Mouse (Mus musculus) liver, postnatal 0 days (tissue): ENCODE data around the gene Crnkl1. TPM values are rescaled to one million over a fixed set of nuclear protein-coding genes. Genes with fewer than 3 reads are reported as not detected.

ENCODE experiments used
- ATAC-seq: fragments of 200-750 bp; cut with Nextera tagmentation; 2 replicates; pipeline ENCODE4 v1.8.0; 2017; ENCODE audit warnings: mild to moderate bottlenecking, moderate library complexity
- DNase-seq: peaks from one replicate; pipeline ENCODE4 v3.0.0-alpha.2; 2016
- H3K27ac ChIP-seq: fragments of 300-500 bp; sonication (generic); 2 replicates; pipeline ENCODE4 v1.5.1; 2014; ENCODE audit warnings: antibody characterized with exemption, moderate library complexity, mild to moderate bottlenecking, low read depth
- H3K27me3 ChIP-seq: fragments of 300-500 bp; sonication (generic); 2 replicates; pipeline ENCODE4 v1.6.1; 2014; ENCODE audit warnings: low read length, control low read depth, mixed read lengths; ENCODE audit not compliant: insufficient read depth
- H3K36me3 ChIP-seq: fragments of 300-500 bp; sonication (generic); replicated peaks from 2 replicates; pipeline ENCODE4 v1.6.1; 2014; ENCODE audit warnings: mild to moderate bottlenecking, control low read depth, low read length, moderate library complexity, mixed read lengths; ENCODE audit not compliant: insufficient read depth
- H3K4me1 ChIP-seq: fragments of 300-500 bp; sonication (generic); 2 replicates; pipeline ENCODE4 v1.6.1; 2014; ENCODE audit warnings: antibody characterized with exemption, mild to moderate bottlenecking, control low read depth; ENCODE audit not compliant: insufficient read depth
- H3K4me2 ChIP-seq: fragments of 300-500 bp; sonication (generic); 2 replicates; pipeline ENCODE4 v1.6.1; 2014; ENCODE audit warnings: low read depth, mild to moderate bottlenecking, low read length, moderate library complexity, mixed read lengths
- H3K4me3 ChIP-seq: fragments of 300-500 bp; sonication (generic); 2 replicates; pipeline ENCODE4 v1.5.1; 2014; ENCODE audit warnings: low read depth, low read length
- H3K9ac ChIP-seq: fragments of 300-500 bp; sonication (generic); replicated peaks from 2 replicates; pipeline ENCODE4 v1.6.1; 2014; ENCODE audit warnings: mild to moderate bottlenecking, moderate library complexity
- H3K9me3 ChIP-seq: fragments of 300-500 bp; sonication (generic); 2 replicates; pipeline ENCODE4 v1.6.1; 2016; ENCODE audit warnings: mild to moderate bottlenecking, control low read depth, low read length, mixed read lengths
- CTCF ChIP-seq: sonication (generic); IDR thresholded peaks from 2 replicates; pipeline ENCODE4 v1.5.1; 2016; ENCODE audit warnings: antibody characterized with exemption, low read depth
- EP300 ChIP-seq: IDR thresholded peaks from 2 replicates; pipeline ENCODE4 v1.6.1; 2016; ENCODE audit warnings: antibody characterized with exemption, low read depth, mild to moderate bottlenecking
- WGBS: fragments of 180-500 bp; shearing (Covaris S2); extraction: QIAGEN DNeasy Blood & Tissue Kit; methylation state at CpG from one replicate; pipeline ENCODE4 v1.1.7; 2014; ENCODE audit not compliant: insufficient replicate concordance; 5-methylcytosine and 5-hydroxymethylcytosine counted together
- polyA plus RNA-seq: library from polyadenylated mRNA; unstranded; fragments of >200 nt; fragmentation: Nextera tagmentation; extraction: Ambion mirVana; gene quantifications from 2 replicates; pipeline ENCODE4 v1.2.1, GENCODE M21; 2015

The Crnkl1 gene
- polyA plus RNA-seq, 1 experiment from 2014 or later = 10.7 TPM

DNA sequence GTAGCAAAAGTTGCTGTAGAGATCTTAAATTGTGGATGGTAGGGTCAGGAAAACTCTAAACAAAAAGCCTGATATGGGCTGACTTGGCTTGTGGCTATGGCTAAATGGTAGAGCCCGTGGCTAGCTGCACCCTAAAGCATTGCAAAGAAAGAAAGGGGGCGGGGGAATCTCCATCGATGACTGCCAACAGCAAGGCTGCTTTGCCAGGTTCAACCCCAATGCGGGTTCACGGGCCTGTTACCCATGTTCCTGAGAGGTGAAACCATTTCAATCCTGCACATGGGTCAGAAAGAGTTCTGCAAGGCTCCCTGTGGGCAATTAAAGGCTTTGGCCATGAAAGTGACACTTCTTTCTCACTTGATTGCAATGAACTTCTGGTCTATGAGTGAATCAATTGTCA is 52.9 kb downstream of the Crnkl1 start:
- Histone ChIP-seq H3K36me3 (peaks cover 36% of the 10 kb centered on the region), H3K4me1 (no peaks in the 10 kb centered on the region), H3K9ac (no peak overlapping the region), H3K27ac (no peak overlapping the region), H3K4me2 (no peak overlapping the region), H3K27me3 (no peaks in the 10 kb centered on the region), H3K9me3 (no peaks in the 10 kb centered on the region), H3K4me3 (no peak overlapping the region)
- ATAC-seq (no peak), DNase-seq (no peak)
- TF ChIP-seq EP300 (no peak), CTCF (no peak)
- 71% methylated on average over 5 of the region's 5 CpGs for WGBS

DNA sequence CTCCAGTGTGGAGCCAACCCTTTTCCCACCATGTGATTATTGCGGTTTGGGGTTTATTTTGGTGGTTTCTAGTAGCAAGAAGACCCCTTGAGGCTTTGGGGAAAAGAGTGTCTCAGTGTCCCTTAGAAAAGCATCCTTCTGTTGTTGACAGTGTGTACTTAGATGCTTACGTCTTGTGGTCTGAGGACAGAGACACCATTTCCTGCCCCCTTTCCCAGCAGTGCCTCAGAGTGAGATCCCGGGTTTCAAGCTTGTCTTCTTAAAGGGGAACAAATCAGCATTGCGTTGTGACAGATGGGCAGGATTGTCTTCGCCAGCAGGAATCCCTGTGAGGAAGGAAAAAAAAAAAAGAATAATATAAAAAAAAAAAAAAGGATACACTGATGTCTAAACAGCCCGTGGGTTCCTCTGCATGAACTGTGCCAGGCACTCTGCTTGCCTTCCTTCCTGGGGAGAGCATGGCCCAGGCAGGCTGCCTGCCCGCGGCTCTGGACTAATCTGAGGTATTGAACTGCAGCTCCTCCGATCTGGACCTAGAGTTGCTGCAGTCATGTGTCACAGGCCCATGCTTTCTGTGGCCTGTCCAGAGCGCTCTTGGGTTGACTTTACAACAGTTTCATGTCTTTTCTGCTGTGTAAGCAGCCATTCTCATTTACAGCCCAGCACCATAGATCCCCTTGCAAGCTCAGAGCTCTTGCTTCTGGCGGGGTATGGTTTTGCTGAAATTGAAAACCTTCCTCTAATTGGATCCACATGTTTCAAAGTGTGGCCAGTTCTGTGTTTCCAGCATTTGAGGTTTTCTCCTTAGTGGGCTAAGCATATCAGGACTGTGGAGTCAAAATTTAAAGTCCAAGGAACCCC is 53.7 kb downstream of the Crnkl1 start:
- no peaks in the 10 kb centered on the region for H3K27me3 ChIP-seq
- H3K4me3 ChIP-seq = no peak overlapping the region
- H3K36me3 ChIP-seq = peaks cover 40% of the 10 kb centered on the region
- no peak for TF ChIP-seq CTCF
- TF ChIP-seq EP300 = no peak
- ATAC-seq = peak; percentile 30; the same call in 1 of the 2 replicates
- peak overlapping the region; percentile 29; the same call in 1 of the 2 replicates for H3K27ac ChIP-seq
- 52% methylated on average over 11 of the region's 11 CpGs for WGBS
- H3K4me1 ChIP-seq = no peaks in the 10 kb centered on the region
- H3K9ac ChIP-seq = no peak overlapping the region
- H3K4me2 ChIP-seq = no peak overlapping the region
- no peaks in the 10 kb centered on the region for H3K9me3 ChIP-seq
- no peak for DNase-seq

GRCm38 (mm10) chr2:145877191-145877590 is 57.6 kb downstream of the Crnkl1 start:
- Histone ChIP-seq H3K4me1 (no peaks in the 10 kb centered on the region; the same call in 1 of the 2 replicates), H3K9me3 (no peaks in the 10 kb centered on the region)
- WGBS = 82% methylated on average over 3 of the region's 3 CpGs

GRCm38 (mm10) chr2:145874879-145875482 is 59.8 kb downstream of the Crnkl1 start:
- no peak overlapping the region for H3K4me2 ChIP-seq
- ATAC-seq = no peak
- H3K27ac ChIP-seq = no peak overlapping the region
- H3K4me3 ChIP-seq = no peak overlapping the region
- no peaks in the 10 kb centered on the region for H3K27me3 ChIP-seq
- H3K9me3 ChIP-seq = no peaks in the 10 kb centered on the region
- peaks cover 20% of the 10 kb centered on the region for H3K36me3 ChIP-seq
- no peak overlapping the region for H3K9ac ChIP-seq
- 56% methylated on average over 3 of the region's 3 CpGs for whole genome bisulfite sequencing
- TF ChIP-seq CTCF = no peak
- no peak for TF ChIP-seq EP300
- H3K4me1 ChIP-seq = no peaks in the 10 kb centered on the region; the same call in 1 of the 2 replicates
- DNase-seq = no peak

More at GRCm38 (mm10) chr2:145877191-145877590, 57.6 kb downstream of the Crnkl1 start:
- DNase-seq (no peak), ATAC-seq (no peak)
- Histone ChIP-seq H3K27ac (no peak overlapping the region), H3K27me3 (no peaks in the 10 kb centered on the region), H3K9ac (no peak overlapping the region), H3K4me2 (no peak overlapping the region), H3K4me3 (no peak overlapping the region), H3K36me3 (peaks cover 27% of the 10 kb centered on the region)
- TF ChIP-seq CTCF (no peak), EP300 (no peak)

DNA sequence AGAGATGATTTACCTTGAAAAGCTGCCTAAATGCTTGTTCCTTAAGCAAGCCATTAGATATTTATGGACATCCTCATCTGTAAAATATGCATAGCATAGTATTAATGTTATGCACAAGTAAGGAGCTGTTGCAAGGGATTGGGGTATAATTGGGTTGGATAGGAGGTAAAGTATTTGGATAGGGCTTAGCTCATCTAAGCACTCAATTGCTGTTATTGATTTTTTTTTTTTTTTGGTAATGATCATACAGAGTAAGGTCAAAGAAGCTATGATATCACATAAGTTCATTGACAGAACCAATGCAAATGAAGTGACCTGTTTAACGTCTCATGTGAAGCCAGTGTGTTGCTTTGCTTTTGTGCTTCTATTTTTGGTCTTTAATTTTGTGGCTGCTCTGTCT is 60.9 kb downstream of the Crnkl1 start:
- no peak overlapping the region for H3K4me3 ChIP-seq
- H3K4me1 ChIP-seq = no peaks in the 10 kb centered on the region; the same call in 1 of the 2 replicates
- H3K27me3 ChIP-seq = no peaks in the 10 kb centered on the region
- no peak for TF ChIP-seq EP300
- TF ChIP-seq CTCF = no peak
- H3K36me3 ChIP-seq = peaks cover 17% of the 10 kb centered on the region
- no peaks in the 10 kb centered on the region for H3K9me3 ChIP-seq
- H3K4me2 ChIP-seq = no peak overlapping the region
- WGBS = 47% methylated on average over 1 of the region's 1 CpGs
- DNase-seq (no peak), ATAC-seq (peak; percentile 93)
- no peak overlapping the region for H3K9ac ChIP-seq
- no peak overlapping the region for H3K27ac ChIP-seq

DNA sequence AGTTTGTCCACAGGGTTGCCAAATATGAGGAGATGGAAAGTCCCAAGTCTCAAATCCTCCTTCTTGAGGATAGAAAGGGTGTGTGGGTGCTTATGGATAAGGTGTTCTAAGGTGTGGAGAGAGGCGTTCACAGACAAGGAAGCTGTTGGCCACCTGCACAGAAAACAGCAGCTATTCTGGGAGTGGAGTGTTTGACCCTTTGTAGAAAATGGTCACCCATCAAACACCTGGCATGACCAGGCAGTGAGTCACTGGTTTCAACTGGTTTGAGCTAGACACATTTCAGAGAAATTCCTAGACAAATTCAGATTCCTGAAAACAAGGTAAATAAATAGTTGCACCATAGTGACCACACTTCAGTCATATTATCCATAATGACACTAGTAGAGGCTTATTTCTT is 62.7 kb downstream of the Crnkl1 start:
- Histone ChIP-seq H3K9me3 (0 out of 2 replicates have a peak, but pooled peaks cover 2% of the 10 kb centered on the region), H3K4me1 (no peaks in the 10 kb centered on the region; the same call in 1 of the 2 replicates), H3K36me3 (peaks cover 8% of the 10 kb centered on the region), H3K4me3 (no peak overlapping the region), H3K27ac (no peak overlapping the region), H3K9ac (no peak overlapping the region), H3K4me2 (no peak overlapping the region), H3K27me3 (no peaks in the 10 kb centered on the region)
- no peak for ATAC-seq
- TF ChIP-seq EP300 = no peak
- no peak for TF ChIP-seq CTCF
- 90% methylated on average over 1 of the region's 1 CpGs for WGBS
- DNase-seq = no peak
